Mouse (Mus musculus) heart, embryonic 11.5 days (tissue): ENCODE results near the gene Dlat. TPM values are rescaled to one million over a fixed set of nuclear protein-coding genes. Genes with fewer than 3 reads are reported as not detected.

ENCODE experiments used
- ATAC-seq: fragments of 200-750 bp; cut with Nextera tagmentation; replicated peaks from 2 replicates; pipeline ENCODE4 v1.8.0; 2017; ENCODE audit warnings: moderate library complexity; ENCODE audit not compliant: insufficient number of reproducible peaks, low FRiP score, low TSS enrichment
- H3K27ac ChIP-seq: fragments of 300-500 bp; sonication (generic); 2 replicates; pipeline ENCODE4 v1.5.1; 2014; ENCODE audit warnings: mild to moderate bottlenecking, low read depth, low read length
- H3K27me3 ChIP-seq: fragments of 300-500 bp; sonication (generic); 2 replicates; pipeline ENCODE4 v1.6.1; 2014; ENCODE audit warnings: mild to moderate bottlenecking, low read length, mixed read lengths; ENCODE audit not compliant: control insufficient read depth, insufficient read depth
- H3K36me3 ChIP-seq: fragments of 300-500 bp; sonication (generic); 2 replicates; pipeline ENCODE4 v1.6.1; 2014; ENCODE audit warnings: mild to moderate bottlenecking, low read length, moderate library complexity, mixed read lengths; ENCODE audit not compliant: control insufficient read depth, insufficient read depth
- H3K4me1 ChIP-seq: fragments of 300-500 bp; sonication (generic); 2 replicates; pipeline ENCODE4 v1.6.1; 2014; ENCODE audit warnings: low read length; ENCODE audit not compliant: control insufficient read depth, insufficient read depth
- H3K4me2 ChIP-seq: fragments of 300-500 bp; sonication (generic); 2 replicates; pipeline ENCODE4 v1.6.1; 2014; ENCODE audit warnings: mild to moderate bottlenecking, moderate library complexity
- H3K4me3 ChIP-seq: fragments of 300-500 bp; sonication (generic); 2 replicates; pipeline ENCODE4 v1.5.1; 2014; ENCODE audit warnings: low read depth, low read length
- H3K9ac ChIP-seq: fragments of 300-500 bp; sonication (generic); 2 replicates; pipeline ENCODE4 v1.6.1; 2014; ENCODE audit warnings: mild to moderate bottlenecking, low read depth, low read length, moderate library complexity
- H3K9me3 ChIP-seq: fragments of 300-500 bp; sonication (generic); replicated peaks from 2 replicates; pipeline ENCODE4 v1.6.1; 2016; ENCODE audit warnings: low read length; ENCODE audit not compliant: control insufficient read depth
- WGBS: fragments of 180-500 bp; shearing (Covaris S2); extraction: QIAGEN DNeasy Blood & Tissue Kit; methylation state at CpG from one replicate; pipeline ENCODE4 v1.1.7; 2014; ENCODE audit not compliant: insufficient replicate concordance; 5-methylcytosine and 5-hydroxymethylcytosine counted together
- polyA plus RNA-seq: library from polyadenylated mRNA; unstranded; fragments of >200 nt; fragmentation: Nextera tagmentation; extraction: Ambion mirVana; gene quantifications from 2 replicates; pipeline ENCODE4 v1.2.1, GENCODE M21; 2014

Dlat gene
- polyA plus RNA-seq, 1 experiment from 2014 or later, result 122 TPM

DNA sequence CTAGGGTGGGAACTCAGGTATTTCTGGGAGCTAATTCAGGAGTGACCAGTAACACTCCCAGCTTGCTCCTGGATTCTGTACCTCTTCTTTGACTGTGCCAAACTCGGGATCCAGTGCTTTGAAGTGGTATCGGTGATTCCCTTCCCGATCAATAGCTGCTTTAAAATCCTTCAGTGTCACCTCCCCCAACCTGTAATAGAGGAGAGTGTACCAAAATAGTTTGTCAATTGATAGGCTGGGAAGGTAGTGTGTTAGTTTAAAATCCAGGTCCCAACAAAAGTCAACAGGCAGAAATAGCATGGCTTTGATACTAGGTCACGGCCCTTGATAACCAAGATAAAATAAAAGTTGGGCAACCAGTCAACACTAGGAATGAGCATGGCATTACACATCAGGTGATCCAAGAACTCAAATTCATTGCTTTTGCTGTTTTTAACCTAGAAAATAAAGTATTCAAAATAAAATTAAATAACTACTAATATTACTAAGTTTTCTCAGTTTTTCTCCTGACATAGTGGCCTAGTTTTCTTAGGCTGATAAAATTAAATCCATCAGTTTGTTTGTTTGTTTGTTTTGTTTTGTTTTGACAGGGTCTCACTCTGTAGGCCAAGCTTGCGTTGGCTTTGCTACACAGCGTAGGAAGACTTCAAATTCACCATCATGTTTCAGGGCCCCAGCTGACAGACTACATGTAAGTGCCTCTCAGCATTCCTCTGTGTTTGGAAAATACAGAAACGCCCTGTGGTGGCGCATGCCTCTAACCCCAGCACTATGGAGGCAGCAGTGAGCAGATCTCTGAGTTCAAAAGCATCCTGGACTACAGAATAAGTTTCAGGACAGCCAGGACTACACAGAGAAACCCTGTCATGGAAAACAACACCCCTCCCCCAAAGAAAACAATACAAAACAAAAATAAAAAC, 8.3 kb upstream of the Dlat start:
- no peaks in the 10 kb centered on the region for H3K9me3 ChIP-seq
- no peak overlapping the region for H3K4me3 ChIP-seq
- no peak overlapping the region for H3K9ac ChIP-seq
- H3K4me1 ChIP-seq, result no peaks in the 10 kb centered on the region
- H3K4me2 ChIP-seq, result no peak overlapping the region
- H3K36me3 ChIP-seq, result no peaks in the 10 kb centered on the region; the same call in 1 of the 2 replicates
- no peak overlapping the region for H3K27ac ChIP-seq
- 62% methylated on average over 8 of the region's 8 CpGs for WGBS
- no peak for ATAC-seq
- no peaks in the 10 kb centered on the region for H3K27me3 ChIP-seq

- no peaks in the 10 kb centered on the region for H3K4me1 ChIP-seq
- H3K9ac ChIP-seq, result no peak overlapping the region
- H3K4me3 ChIP-seq, result no peak overlapping the region
- WGBS, result 64% methylated on average over 6 of the region's 6 CpGs
- no peak overlapping the region for H3K27ac ChIP-seq
- no peaks in the 10 kb centered on the region for H3K27me3 ChIP-seq
- no peaks in the 10 kb centered on the region; the same call in 1 of the 2 replicates for H3K36me3 ChIP-seq
- no peaks in the 10 kb centered on the region for H3K9me3 ChIP-seq
- ATAC-seq, result no peak
- no peak overlapping the region for H3K4me2 ChIP-seq
Observed at GRCm38 (mm10) chr9:50666442-50666841, 6.9 kb upstream of the Dlat start.

- no peak overlapping the region for H3K9ac ChIP-seq
- H3K27me3 ChIP-seq, result no peaks in the 10 kb centered on the region
- 80% methylated on average over 5 of the region's 5 CpGs for WGBS
- no peak overlapping the region for H3K27ac ChIP-seq
- no peaks in the 10 kb centered on the region for H3K9me3 ChIP-seq
- H3K4me3 ChIP-seq, result no peak overlapping the region
- H3K4me2 ChIP-seq, result no peak overlapping the region
- no peaks in the 10 kb centered on the region for H3K4me1 ChIP-seq
- ATAC-seq, result no peak
- no peaks in the 10 kb centered on the region; the same call in 1 of the 2 replicates for H3K36me3 ChIP-seq
Observed at GRCm38 (mm10) chr9:50664826-50665225, 5.2 kb upstream of the Dlat start.

DNA sequence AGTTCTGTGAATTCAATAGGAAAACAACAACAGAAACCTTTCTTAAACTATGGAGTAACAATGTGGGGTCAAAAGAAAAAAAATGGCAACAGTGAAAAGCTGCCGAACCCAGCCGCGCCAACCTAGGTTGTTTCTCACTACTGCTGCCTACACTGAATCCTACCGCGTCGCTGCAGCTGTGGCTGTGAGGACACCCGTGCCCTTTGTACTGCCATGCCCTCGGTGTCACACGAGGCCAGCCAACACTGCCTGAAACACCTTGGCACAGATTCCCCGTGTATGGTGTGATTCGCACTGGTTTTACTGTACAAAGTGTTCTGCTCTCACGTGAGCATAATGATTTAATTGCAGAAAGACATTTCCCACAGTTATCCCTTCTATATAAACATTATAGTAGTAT, 851 bp upstream of the Dlat start:
- 0 out of 2 replicates have a peak, but pooled peaks cover 3% of the 10 kb centered on the region for H3K36me3 ChIP-seq
- WGBS, result 20% methylated on average over 12 of the region's 12 CpGs
- H3K9me3 ChIP-seq, result no peaks in the 10 kb centered on the region
- peak overlapping the region; percentile 68 for H3K4me2 ChIP-seq
- no peak overlapping the region for H3K27ac ChIP-seq
- ATAC-seq, result no peak
- H3K9ac ChIP-seq, result peak overlapping the region; percentile 97
- peaks cover 5% of the 10 kb centered on the region; the same call in 1 of the 2 replicates for H3K4me1 ChIP-seq
- H3K4me3 ChIP-seq, result peak overlapping the region; percentile 99
- no peaks in the 10 kb centered on the region for H3K27me3 ChIP-seq

- WGBS, result under 1% methylated on average over 24 of the region's 28 CpGs
- H3K36me3 ChIP-seq, result 0 out of 2 replicates have a peak, but pooled peaks cover 3% of the 10 kb centered on the region
- no peaks in the 10 kb centered on the region for H3K27me3 ChIP-seq
- peaks cover 5% of the 10 kb centered on the region; the same call in 1 of the 2 replicates for H3K4me1 ChIP-seq
- no peaks in the 10 kb centered on the region for H3K9me3 ChIP-seq
- peak overlapping the region; percentile 97 for H3K9ac ChIP-seq
- ATAC-seq, result peak; percentile 24
- peak overlapping the region; percentile 99 for H3K4me3 ChIP-seq
- peak overlapping the region; percentile 68 for H3K4me2 ChIP-seq
- H3K27ac ChIP-seq, result peak overlapping the region; percentile 81
Observed at GRCm38 (mm10) chr9:50658941-50659388, 615 bp downstream of the Dlat start.

DNA sequence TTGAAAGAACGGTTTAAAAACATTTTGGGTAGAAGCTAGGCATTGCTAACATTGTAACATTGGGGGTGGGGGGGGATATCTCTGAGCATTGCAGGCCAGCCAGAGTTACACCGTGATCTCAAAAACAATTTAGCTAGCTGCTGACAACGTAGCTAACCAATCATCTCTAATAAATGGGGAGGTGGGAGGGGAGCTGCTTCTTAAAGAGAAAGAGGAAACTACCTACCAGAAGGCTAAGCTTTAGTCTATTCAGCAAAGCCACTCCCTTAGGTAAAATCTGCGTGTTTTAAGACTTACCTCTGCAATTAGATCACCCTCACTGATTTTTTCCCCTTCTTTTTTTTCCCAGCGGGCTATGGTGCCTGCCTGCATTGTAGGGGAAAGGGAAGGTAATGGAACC, 1.2 kb downstream of the Dlat start:
- Histone ChIP-seq H3K27me3 (no peaks in the 10 kb centered on the region), H3K4me2 (peak overlapping the region; percentile 68), H3K9ac (peak overlapping the region; percentile 97), H3K9me3 (no peaks in the 10 kb centered on the region), H3K36me3 (peaks cover 5% of the 10 kb centered on the region; the same call in 1 of the 2 replicates), H3K4me3 (peak overlapping the region; percentile 99), H3K27ac (no peak overlapping the region), H3K4me1 (peaks cover 5% of the 10 kb centered on the region; the same call in 1 of the 2 replicates)
- no peak for ATAC-seq
- WGBS, result 17% methylated on average over 5 of the region's 5 CpGs

- Histone ChIP-seq H3K36me3 (peaks cover 47% of the 10 kb centered on the region), H3K9me3 (no peaks in the 10 kb centered on the region), H3K4me3 (no peak overlapping the region), H3K4me2 (no peak overlapping the region), H3K27me3 (no peaks in the 10 kb centered on the region), H3K4me1 (no peaks in the 10 kb centered on the region), H3K27ac (no peak overlapping the region), H3K9ac (no peak overlapping the region)
- 90% methylated on average over 10 of the region's 10 CpGs for WGBS
- peak; percentile 83 for ATAC-seq
Observed at GRCm38 (mm10) chr9:50650503-50650902, 9.1 kb downstream of the Dlat start.

- Histone ChIP-seq H3K9ac (no peak overlapping the region), H3K9me3 (no peaks in the 10 kb centered on the region), H3K27me3 (no peaks in the 10 kb centered on the region), H3K4me2 (no peak overlapping the region), H3K27ac (no peak overlapping the region), H3K36me3 (peaks cover 56% of the 10 kb centered on the region), H3K4me1 (no peaks in the 10 kb centered on the region), H3K4me3 (no peak overlapping the region)
- 77% methylated on average over 10 of the region's 10 CpGs for WGBS
- no peak for ATAC-seq
Observed at GRCm38 (mm10) chr9:50646826-50647370, 12.7 kb downstream of the Dlat start.
